Mouse (Mus musculus) intestine, embryonic 15.5 days (tissue): ENCODE measurements at regions not wholly inside any gene's neighbourhood (a gene's known extent, or its start where the extent isn't known, plus 50 kb on each side); places are given as distances from the start of the nearest gene placed in this dataset.

Source experiments
- ATAC-seq: fragments of 200-750 bp; cut with Nextera tagmentation; 2 replicates; pipeline ENCODE4 v1.8.0; 2017; ENCODE audit warnings: moderate TSS enrichment, moderate library complexity
- H3K27ac ChIP-seq: fragments of 300-500 bp; sonication (generic); 2 replicates; pipeline ENCODE4 v1.5.1; 2015; ENCODE audit warnings: mild to moderate bottlenecking, inconsistent platforms
- H3K27me3 ChIP-seq: fragments of 300-500 bp; sonication (generic); replicated peaks from 2 replicates; pipeline ENCODE4 v1.6.1; 2015; ENCODE audit warnings: inconsistent platforms
- H3K36me3 ChIP-seq: fragments of 300-500 bp; sonication (generic); 2 replicates; pipeline ENCODE4 v1.6.1; 2015; ENCODE audit warnings: inconsistent platforms
- H3K4me1 ChIP-seq: fragments of 300-500 bp; sonication (generic); replicated peaks from 2 replicates; pipeline ENCODE4 v1.6.1; 2015; ENCODE audit warnings: inconsistent platforms
- H3K4me2 ChIP-seq: fragments of 300-500 bp; sonication (generic); replicated peaks from 2 replicates; pipeline ENCODE4 v1.6.1; 2015; ENCODE audit warnings: mild to moderate bottlenecking, inconsistent platforms
- H3K4me3 ChIP-seq: fragments of 300-500 bp; sonication (generic); replicated peaks from 2 replicates; pipeline ENCODE4 v1.5.1; 2015; ENCODE audit warnings: inconsistent platforms
- H3K9ac ChIP-seq: fragments of 300-500 bp; sonication (generic); 2 replicates; pipeline ENCODE4 v1.6.1; 2015; ENCODE audit warnings: inconsistent platforms
- H3K9me3 ChIP-seq: fragments of 300-500 bp; sonication (generic); 2 replicates; pipeline ENCODE4 v1.6.1; 2016; ENCODE audit warnings: inconsistent platforms
- whole genome bisulfite sequencing: fragments of 180-500 bp; shearing (Covaris S2); methylation state at CpG from one replicate; pipeline ENCODE4 v1.1.7; 2015; 5-methylcytosine and 5-hydroxymethylcytosine counted together

- Histone ChIP-seq H3K4me3 (no peak overlapping the region), H3K4me1 (no peaks in the 10 kb centered on the region), H3K27me3 (no peaks in the 10 kb centered on the region), H3K4me2 (no peak overlapping the region), H3K27ac (no peak overlapping the region), H3K9me3 (no peaks in the 10 kb centered on the region), H3K36me3 (no peaks in the 10 kb centered on the region), H3K9ac (no peak overlapping the region)
- ATAC-seq, result no peak
- 30% methylated on average over 2 of the region's 2 CpGs for WGBS
Measured at GRCm38 (mm10) chr4:153567329-153567973, 84.8 kb upstream of the Ajap1 start.

- no peak overlapping the region for H3K4me3 ChIP-seq
- H3K9me3 ChIP-seq, result no peaks in the 10 kb centered on the region
- no peaks in the 10 kb centered on the region for H3K36me3 ChIP-seq
- 52% methylated on average over 9 of the region's 9 CpGs for WGBS
- no peak overlapping the region for H3K27ac ChIP-seq
- no peaks in the 10 kb centered on the region for H3K4me1 ChIP-seq
- H3K9ac ChIP-seq, result no peak overlapping the region
- no peak for ATAC-seq
- H3K27me3 ChIP-seq, result no peaks in the 10 kb centered on the region
- no peak overlapping the region for H3K4me2 ChIP-seq
Measured at GRCm38 (mm10) chr4:153573180-153573769, 90.7 kb upstream of the Ajap1 start.

GRCm38 (mm10) chr4:153593291-153593690 lies 110.7 kb upstream of the Ajap1 start:
- H3K36me3 ChIP-seq, result no peaks in the 10 kb centered on the region
- WGBS, result 49% methylated on average over 11 of the region's 11 CpGs
- no peak overlapping the region for H3K4me3 ChIP-seq
- no peaks in the 10 kb centered on the region for H3K4me1 ChIP-seq
- H3K4me2 ChIP-seq, result no peak overlapping the region
- no peaks in the 10 kb centered on the region for H3K9me3 ChIP-seq
- no peak overlapping the region for H3K9ac ChIP-seq
- no peak overlapping the region for H3K27ac ChIP-seq
- no peak for ATAC-seq
- no peaks in the 10 kb centered on the region for H3K27me3 ChIP-seq

DNA sequence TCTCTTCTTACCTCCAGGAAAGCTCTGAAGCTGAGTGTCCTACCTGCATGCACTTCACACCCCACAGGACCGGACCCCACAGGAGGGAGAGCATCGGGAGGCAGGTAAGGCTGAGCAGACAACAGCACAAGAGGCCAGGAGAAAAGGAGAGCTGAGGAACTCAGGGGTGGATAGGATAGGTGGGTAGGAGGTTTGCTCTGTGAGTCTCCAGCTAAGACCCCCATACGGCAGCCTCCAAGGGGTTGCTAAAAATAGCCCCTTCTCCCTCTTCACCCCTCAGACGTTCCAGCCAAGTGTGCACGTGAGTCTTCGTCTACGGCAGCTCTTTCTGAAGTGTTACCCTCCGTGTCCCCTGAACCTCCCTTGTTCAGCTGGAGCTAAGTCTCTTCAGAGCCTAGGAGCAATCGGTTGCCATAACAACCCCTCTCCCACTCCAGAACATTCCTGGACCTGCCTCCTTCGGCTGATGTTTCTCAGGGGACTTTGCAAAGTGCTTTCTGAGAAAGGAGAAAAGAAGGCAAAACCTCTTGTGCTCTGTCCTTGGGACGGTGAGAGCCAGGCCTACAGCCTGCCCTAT lies 117.3 kb upstream of the Ajap1 start:
- Histone ChIP-seq H3K9ac (no peak overlapping the region), H3K4me1 (no peaks in the 10 kb centered on the region), H3K4me3 (no peak overlapping the region), H3K27me3 (no peaks in the 10 kb centered on the region), H3K27ac (no peak overlapping the region), H3K9me3 (no peaks in the 10 kb centered on the region), H3K4me2 (no peak overlapping the region), H3K36me3 (no peaks in the 10 kb centered on the region)
- ATAC-seq, result no peak
- WGBS, result 50% methylated on average over 11 of the region's 11 CpGs

DNA sequence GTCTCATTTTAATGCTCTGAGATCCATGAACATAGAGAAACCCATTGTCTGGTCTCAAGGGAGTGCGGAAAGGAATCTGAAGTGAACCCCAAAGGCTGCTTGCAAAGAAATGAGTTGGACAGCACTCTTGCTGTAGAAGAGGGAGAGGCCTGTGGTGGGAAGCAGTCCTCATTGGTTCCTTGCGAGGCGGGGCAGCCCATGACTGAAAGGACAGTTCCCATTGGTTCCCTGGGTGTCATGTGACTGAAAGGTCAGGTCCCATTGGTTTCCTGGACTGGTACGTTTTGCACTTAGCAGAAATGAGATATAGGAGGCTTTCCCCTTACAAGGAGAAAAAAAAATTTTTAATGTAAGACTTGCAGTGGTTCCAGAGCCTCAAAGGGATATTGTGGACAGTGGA lies 119.9 kb upstream of the Ajap1 start:
- H3K27me3 ChIP-seq, result no peaks in the 10 kb centered on the region
- WGBS, result 81% methylated on average over 4 of the region's 4 CpGs
- no peak overlapping the region for H3K4me2 ChIP-seq
- H3K9me3 ChIP-seq, result no peaks in the 10 kb centered on the region
- no peak overlapping the region for H3K9ac ChIP-seq
- no peak overlapping the region for H3K4me3 ChIP-seq
- no peaks in the 10 kb centered on the region for H3K36me3 ChIP-seq
- ATAC-seq, result no peak
- no peaks in the 10 kb centered on the region for H3K4me1 ChIP-seq
- H3K27ac ChIP-seq, result no peak overlapping the region

DNA sequence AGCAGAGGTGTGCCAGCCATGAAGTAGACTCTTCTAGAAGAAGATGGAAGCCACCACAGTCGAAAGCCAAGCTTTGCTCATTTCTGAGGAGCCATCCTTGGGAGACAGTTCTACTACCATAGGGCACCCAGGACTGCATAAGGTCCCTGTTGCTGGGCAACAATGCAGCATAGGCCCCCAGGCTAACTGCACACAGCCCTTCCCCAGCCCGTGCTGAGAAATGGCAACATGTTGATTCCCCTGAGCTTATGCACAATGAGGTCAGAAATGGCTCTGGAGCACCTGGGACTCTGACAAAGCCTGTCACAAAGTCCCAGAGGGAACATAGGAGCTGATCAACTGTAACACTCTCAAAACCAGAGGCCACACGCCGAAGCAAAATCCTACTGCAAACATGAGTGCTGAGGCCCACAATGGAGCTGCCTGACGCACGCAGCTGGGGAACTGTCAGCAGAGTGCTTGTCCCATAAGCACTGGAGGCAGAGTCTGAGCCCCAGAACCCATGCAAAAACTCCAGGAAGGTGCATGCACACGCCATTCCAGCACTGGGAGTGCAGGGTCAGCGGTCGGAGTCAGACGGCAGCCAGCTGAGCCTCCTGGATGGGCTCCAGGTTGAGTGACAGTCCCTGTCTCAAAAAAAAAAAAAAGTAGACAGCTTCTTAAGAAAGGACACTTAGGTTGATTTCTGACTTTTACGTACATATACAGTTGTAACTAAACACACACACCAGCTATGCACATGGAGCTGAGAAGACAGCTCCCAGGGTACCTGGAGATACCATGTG lies 120.6 kb upstream of the Ajap1 start:
- no peaks in the 10 kb centered on the region for H3K9me3 ChIP-seq
- no peaks in the 10 kb centered on the region for H3K4me1 ChIP-seq
- ATAC-seq, result no peak
- WGBS, result 68% methylated on average over 11 of the region's 11 CpGs
- no peak overlapping the region for H3K4me3 ChIP-seq
- H3K27me3 ChIP-seq, result no peaks in the 10 kb centered on the region
- H3K27ac ChIP-seq, result no peak overlapping the region
- no peak overlapping the region for H3K4me2 ChIP-seq
- no peaks in the 10 kb centered on the region for H3K36me3 ChIP-seq
- H3K9ac ChIP-seq, result no peak overlapping the region

GRCm38 (mm10) chr4:153603936-153604335 lies 121.3 kb upstream of the Ajap1 start:
- Histone ChIP-seq H3K27me3 (no peaks in the 10 kb centered on the region), H3K9ac (no peak overlapping the region), H3K4me3 (no peak overlapping the region), H3K4me1 (no peaks in the 10 kb centered on the region), H3K27ac (no peak overlapping the region), H3K36me3 (no peaks in the 10 kb centered on the region), H3K9me3 (no peaks in the 10 kb centered on the region), H3K4me2 (no peak overlapping the region)
- WGBS, result 79% methylated on average over 7 of the region's 7 CpGs
- ATAC-seq, result no peak

DNA sequence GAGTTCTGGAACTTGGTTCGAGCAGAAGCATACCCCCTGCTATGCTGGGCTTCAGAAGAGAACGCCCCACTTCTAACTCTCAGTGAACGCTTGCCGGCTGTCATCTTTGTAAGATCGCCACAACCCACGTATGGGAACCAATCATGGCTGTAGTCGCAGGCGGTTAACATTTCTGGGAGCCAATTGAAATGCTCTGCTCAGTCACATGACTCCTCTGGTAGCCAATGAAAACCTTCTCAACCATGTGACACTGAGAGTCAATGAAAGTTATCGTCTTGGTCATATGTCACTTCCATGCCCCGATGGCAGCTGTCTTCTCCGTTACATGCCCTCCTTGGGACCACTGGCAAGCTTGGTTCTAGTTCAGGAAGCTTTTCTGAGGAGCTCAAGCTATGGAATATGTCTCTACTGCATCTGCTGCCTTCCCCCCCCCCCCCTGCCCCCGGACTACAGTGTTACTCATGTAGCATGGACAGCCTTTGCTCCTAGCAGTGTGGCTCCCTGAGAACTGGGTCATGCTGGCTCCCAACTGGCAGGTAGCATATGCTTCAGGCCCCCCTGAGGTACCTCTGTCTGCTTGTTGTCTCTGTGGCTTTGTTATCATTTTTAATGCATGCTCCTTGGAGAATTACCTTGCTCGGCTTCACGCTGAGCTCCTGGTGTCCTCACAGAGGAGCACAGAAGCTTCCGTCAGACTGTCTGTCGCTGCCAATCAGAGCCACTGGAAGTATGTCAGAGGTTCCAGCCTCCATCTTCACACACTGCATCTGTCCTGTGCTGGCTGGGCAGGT lies 122.3 kb upstream of the Ajap1 start:
- Histone ChIP-seq H3K9me3 (no peaks in the 10 kb centered on the region), H3K4me1 (no peaks in the 10 kb centered on the region), H3K27ac (no peak overlapping the region), H3K36me3 (no peaks in the 10 kb centered on the region), H3K4me3 (no peak overlapping the region), H3K4me2 (no peak overlapping the region), H3K9ac (no peak overlapping the region), H3K27me3 (no peaks in the 10 kb centered on the region)
- no peak for ATAC-seq
- 90% methylated on average over 16 of the region's 16 CpGs for WGBS

DNA sequence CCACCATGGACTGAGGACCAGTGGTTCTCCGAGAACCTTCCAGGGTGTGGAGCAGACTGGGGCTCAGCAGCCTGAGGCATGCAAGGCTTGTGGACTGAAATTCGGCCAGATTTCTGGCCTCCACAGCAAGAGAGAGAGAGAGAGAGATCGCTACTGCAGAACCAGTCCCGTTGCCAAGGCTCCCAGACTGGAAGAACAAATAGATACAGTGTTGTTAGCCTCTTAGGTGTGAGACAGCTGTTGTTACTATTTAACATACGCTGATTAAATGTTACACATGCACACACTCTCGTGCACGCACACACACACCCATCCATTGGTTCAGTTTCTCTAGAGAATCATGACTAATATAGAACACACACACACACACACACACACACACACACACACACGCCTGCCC lies 133.4 kb upstream of the Ajap1 start:
- Histone ChIP-seq H3K27me3 (no peaks in the 10 kb centered on the region), H3K9me3 (no peaks in the 10 kb centered on the region), H3K36me3 (no peaks in the 10 kb centered on the region), H3K4me2 (no peak overlapping the region), H3K27ac (no peak overlapping the region), H3K4me1 (no peaks in the 10 kb centered on the region), H3K4me3 (no peak overlapping the region), H3K9ac (no peak overlapping the region)
- ATAC-seq, result no peak
- WGBS, result 72% methylated on average over 8 of the region's 8 CpGs

- H3K4me1 ChIP-seq, result no peaks in the 10 kb centered on the region
- no peaks in the 10 kb centered on the region for H3K9me3 ChIP-seq
- H3K9ac ChIP-seq, result no peak overlapping the region
- H3K4me3 ChIP-seq, result no peak overlapping the region
- WGBS, result 66% methylated on average over 6 of the region's 6 CpGs
- no peak overlapping the region for H3K27ac ChIP-seq
- H3K27me3 ChIP-seq, result no peaks in the 10 kb centered on the region
- no peak for ATAC-seq
- no peaks in the 10 kb centered on the region for H3K36me3 ChIP-seq
- H3K4me2 ChIP-seq, result no peak overlapping the region
Measured at GRCm38 (mm10) chr4:153616938-153617337, 134.3 kb upstream of the Ajap1 start.

DNA sequence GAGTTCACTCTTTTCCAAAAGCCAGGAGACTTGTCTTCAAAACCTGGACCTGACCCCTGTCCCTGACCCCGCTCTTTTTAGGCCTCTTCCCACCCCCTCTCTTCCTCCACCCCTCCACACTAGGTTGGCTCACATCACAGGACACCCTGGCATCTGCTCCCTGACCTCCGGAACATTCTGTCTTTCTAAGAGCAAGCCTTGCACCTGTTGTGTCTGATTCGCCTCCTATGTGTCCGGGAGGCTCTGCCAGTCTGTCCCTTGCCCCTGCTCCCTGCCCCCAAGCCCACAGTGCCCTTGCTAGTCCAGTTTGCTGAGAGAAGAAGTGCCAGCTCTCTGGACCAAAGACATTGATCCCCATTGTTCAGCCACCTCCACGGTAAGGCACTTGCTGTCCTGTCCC lies 138.3 kb upstream of the Ajap1 start:
- H3K4me3 ChIP-seq, result no peak overlapping the region
- 82% methylated on average over 5 of the region's 5 CpGs for WGBS
- H3K27me3 ChIP-seq, result no peaks in the 10 kb centered on the region
- no peak overlapping the region for H3K4me2 ChIP-seq
- no peaks in the 10 kb centered on the region for H3K9me3 ChIP-seq
- H3K36me3 ChIP-seq, result no peaks in the 10 kb centered on the region
- no peaks in the 10 kb centered on the region for H3K4me1 ChIP-seq
- no peak for ATAC-seq
- H3K9ac ChIP-seq, result no peak overlapping the region
- no peak overlapping the region for H3K27ac ChIP-seq

- no peak overlapping the region for H3K27ac ChIP-seq
- WGBS, result 66% methylated on average over 7 of the region's 7 CpGs
- no peak overlapping the region for H3K4me2 ChIP-seq
- ATAC-seq, result no peak
- H3K9ac ChIP-seq, result no peak overlapping the region
- H3K4me3 ChIP-seq, result no peak overlapping the region
- no peaks in the 10 kb centered on the region for H3K4me1 ChIP-seq
- no peaks in the 10 kb centered on the region for H3K9me3 ChIP-seq
- no peaks in the 10 kb centered on the region for H3K36me3 ChIP-seq
- no peaks in the 10 kb centered on the region for H3K27me3 ChIP-seq
Measured at GRCm38 (mm10) chr4:153631161-153631560, 148.6 kb upstream of the Ajap1 start.
